Mouse (Mus musculus): ENCODE measurements around the gene Taf13.

DNA sequence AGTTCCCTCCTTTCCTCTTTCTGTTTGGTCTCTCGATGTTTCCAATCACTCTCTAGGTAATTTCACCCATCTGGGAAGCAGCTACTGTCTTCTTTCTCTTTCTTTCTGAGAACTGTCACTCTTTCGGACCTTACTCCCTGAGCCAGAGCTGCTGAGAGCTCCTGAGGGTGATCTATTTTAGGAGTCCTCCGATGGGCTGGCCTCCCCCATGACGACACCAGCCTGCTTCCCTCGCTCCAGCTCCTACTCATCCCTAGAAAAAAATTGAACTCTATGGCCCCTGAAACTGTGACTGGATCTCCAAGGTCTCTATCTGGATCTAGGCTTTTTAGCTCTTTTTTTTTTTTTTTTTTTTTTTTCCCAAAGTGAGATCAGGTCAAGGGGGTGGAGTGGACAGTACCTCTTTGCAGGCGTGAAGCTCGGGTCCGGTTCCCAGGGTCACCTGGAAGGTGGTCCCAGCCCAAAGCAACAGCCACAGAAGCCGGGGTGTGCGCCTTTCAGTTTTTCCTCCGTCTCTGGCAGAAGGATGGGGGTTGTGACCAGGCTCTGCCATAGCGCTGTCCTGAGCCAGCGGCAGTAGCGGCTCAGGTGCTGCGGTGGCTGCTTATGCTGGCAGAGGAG lies 35.5 kb upstream of the Taf13 start:
- TF ChIP-seq HCFC1 (IDR thresholded peaks at IDR 0.05; ENCODE audit: borderline replicate concordance, insufficient read depth, low read length), result no peak
- TF ChIP-seq CHD2 (IDR thresholded peaks at IDR 0.05; ENCODE audit: low read depth, low read length), result no peak
- no peak for TF ChIP-seq MAFK (IDR thresholded peaks at IDR 0.05; ENCODE audit: insufficient read depth, low read depth, low read length)
- no peak for TF ChIP-seq ZNF384 (IDR thresholded peaks at IDR 0.05; ENCODE audit: low read depth, low read length)
